Mouse (Mus musculus): ENCODE data around the gene Aifm2.
A peak's percentile ranks its signal among the peaks of the same experiment; 100 is the strongest.

Gene Aifm2

GRCm38 (mm10) chr10:61717406-61718296, 2.6 kb downstream of the Aifm2 start:
- no peak for DNase-seq

DNA sequence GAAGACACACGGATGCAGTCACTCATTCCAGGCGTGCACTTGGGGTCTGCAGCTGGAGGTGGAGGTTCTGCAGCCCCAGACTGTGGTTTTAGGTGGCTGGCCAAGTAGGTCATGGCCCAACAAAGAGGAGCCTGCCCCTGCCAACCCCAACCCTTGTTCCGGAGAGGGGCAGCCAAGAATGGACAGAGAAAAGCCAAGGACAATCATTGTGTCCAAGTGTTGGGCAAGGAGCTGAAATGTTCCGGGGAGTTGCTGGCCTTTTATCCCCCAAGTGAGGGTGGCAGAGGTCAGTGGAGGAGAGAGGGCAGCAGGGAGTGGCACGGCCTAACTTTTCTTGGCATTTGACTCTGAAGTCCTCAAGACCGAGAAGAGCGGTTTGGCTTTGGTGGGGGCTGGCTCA, 5.3 kb downstream of the Aifm2 start:
- DNase-seq = no peak

- no peak for DNase-seq
Observed at GRCm38 (mm10) chr10:61722215-61722614, 7.2 kb downstream of the Aifm2 start.

GRCm38 (mm10) chr10:61723271-61723670, 8.2 kb downstream of the Aifm2 start:
- no peak for DNase-seq

- DNase-seq = no peak
Observed at GRCm38 (mm10) chr10:61729181-61729580, 14.1 kb downstream of the Aifm2 start.

DNA sequence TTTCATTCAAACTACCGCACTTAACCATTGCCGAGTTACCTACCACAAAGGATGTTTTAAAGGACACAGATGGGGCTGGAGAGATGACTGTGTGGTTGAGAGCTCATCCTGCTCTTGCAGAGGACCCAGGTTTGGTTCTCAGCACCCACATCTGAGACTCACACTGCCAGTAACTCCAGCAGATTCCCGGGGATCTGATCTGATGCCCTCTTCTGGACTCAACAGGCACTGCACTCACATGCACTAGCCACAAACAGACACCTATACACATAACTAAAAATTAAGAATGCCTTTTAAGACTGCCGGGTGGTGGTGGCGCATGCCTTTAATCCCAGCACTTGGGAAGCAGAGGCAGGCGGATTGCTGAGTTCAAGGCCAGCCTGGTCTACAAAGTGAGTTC, 15.1 kb downstream of the Aifm2 start:
- DNase-seq = no peak

DNA sequence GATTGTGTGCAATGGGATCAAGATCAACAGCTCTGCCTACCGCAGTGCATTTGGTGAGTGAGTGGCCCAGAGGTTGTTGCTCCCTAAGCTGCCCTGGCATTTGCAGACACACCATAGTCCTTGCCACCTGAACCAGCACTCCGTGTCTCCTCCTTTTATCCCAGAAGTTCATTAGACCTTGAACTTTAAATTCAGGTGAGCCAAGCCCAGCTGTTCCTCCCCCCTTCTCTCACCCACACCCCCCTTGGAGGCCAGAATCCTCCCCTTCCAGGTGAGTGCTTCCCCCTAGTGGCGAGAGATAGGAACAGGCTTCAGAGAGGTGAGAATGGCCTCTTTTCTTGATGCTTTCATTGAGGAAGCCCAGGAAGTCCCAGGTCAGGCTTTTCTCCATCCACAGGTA, 19.3 kb downstream of the Aifm2 start:
- DNase-seq = peak in 1 of 2 experiments; percentile 30

- DNase-seq = no peak
Observed at GRCm38 (mm10) chr10:61736671-61737078, 21.6 kb downstream of the Aifm2 start.

DNA sequence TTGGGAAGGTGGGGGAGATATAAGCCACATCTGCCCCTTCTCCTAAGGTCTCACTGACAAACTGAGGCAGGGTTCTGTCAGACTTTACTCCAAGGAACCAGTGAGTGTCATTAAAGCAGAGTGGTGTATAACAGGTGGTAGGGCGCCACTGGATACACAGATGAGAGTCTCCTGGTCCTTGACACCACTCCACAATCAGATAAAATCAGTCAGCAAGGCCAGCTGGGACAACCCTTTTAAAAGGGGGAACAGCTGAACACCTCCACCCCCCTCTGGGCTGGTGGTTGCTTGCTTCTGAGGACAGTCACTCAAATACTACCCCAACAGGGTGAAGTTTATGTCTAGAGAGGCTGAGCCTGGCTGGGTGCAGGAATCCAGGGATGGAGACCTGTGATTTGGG, 22.5 kb downstream of the Aifm2 start:
- DNase-seq = no peak

- no peak for DNase-seq
Observed at GRCm38 (mm10) chr10:61738126-61738525, 23.1 kb downstream of the Aifm2 start.

DNA sequence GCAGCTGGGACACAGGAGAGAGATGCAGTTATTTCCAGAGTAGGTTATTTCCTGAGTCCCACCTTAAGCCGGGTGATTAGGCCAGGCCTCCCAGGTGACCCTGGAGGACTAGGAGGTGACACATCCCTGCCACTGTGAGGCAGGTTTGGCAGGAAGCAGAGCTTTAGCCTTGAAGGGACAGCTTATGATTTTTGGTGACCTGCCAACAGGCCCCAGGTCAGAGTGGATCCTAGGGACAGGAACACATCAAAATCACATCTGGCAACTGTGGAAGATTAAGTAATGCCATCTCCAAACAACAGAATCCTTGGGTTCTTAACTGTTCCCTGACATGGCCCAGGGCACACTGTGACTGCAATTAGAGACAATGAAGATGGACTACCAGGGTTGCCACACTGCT, 26.2 kb downstream of the Aifm2 start:
- no peak for DNase-seq

DNA sequence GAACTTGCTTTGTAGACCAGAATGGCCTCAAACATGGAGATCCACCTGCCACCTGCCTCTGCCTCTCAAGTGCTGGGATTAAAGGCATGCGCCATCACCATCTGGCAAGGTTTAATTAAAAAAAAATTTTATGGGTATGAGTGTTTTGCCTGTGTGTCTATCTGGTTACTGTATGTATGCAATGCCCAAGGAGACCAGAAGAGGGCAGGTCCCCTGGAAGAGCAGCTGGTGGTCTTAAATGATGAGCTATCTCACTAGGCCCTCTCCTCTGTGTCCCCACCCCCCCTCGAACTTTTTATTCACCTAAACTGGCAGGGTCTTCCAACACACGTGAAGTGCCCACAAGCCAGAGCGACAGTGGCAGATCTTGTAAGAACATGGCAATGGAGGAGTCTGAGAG, 26.8 kb downstream of the Aifm2 start:
- DNase-seq = no peak

- DNase-seq = no peak
Observed at GRCm38 (mm10) chr10:61742336-61742735, 27.3 kb downstream of the Aifm2 start.

DNA sequence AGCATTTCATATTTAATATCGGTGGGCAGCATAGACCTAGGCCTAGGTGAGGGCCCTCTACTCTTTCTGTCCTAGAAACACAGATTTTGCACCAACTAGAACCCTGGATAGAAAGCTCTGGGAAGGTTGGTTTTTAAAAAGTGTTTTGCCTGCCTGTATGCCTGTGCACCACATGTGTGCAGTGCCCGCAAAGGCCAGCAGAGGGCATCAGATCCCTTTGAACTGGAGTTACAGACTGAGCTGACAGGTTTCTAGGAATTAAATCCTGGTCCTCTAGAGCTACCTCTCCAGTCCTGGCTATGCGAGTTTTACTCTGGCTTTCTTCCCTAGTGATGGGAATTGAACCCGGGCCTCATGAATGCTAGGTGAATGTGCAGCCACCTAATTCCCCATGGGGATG, 30.1 kb downstream of the Aifm2 start:
- DNase-seq = no peak

GRCm38 (mm10) chr10:61747302-61747701, 32.2 kb downstream of the Aifm2 start:
- no peak for DNase-seq

GRCm38 (mm10) chr10:61750014-61750413, 35.0 kb downstream of the Aifm2 start:
- no peak for DNase-seq

- peak in 1 of 2 experiments; percentile 23 for DNase-seq
Observed at GRCm38 (mm10) chr10:61751534-61752219, 36.6 kb downstream of the Aifm2 start.

- DNase-seq = no peak
Observed at GRCm38 (mm10) chr10:61753071-61753470, 38.0 kb downstream of the Aifm2 start.

GRCm38 (mm10) chr10:61757022-61757421, 42.0 kb downstream of the Aifm2 start:
- peak; percentile 89 to 91 for DNase-seq

GRCm38 (mm10) chr10:61758904-61759303, 43.8 kb downstream of the Aifm2 start:
- no peak for DNase-seq

DNA sequence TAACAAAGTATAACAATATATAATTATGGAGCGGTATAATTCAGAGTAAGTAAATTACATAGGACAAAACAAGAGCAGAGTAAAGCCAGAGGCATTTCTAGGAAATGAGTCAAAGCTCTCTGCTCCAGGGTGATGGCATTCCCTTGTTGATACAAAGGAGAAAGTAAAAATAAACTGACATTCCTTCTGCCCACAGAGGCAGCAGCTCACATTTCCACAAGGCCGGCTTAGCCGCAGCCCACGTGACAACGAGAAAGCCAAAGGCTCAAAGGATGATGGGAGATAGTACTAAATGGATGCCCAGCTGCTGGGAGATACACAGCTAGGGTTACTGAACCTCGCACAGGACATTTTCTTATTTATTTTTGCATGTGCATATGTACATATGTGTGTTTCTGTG, 44.8 kb downstream of the Aifm2 start:
- DNase-seq = peak; percentile 31 to 46

DNA sequence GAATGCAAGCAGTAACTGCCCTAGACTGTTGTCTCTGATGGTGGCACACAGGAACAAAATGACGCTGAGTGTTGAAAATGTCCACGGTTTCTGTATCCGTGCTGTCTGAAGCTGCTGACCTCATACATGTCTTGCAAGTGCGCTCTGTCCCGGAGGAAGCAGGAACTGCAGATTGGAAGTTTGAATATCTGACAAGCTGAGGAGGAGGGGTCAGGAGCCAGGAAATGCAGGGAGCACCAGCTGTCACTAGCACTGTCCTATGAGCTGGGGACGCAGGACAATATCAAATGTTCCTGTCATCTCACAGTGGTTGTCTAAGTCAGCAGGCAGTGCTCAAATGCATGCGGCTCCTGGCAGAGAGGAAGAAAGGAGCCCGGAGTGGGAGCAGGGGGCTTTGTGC, 49.6 kb downstream of the Aifm2 start:
- DNase-seq = peak in 1 of 2 experiments; percentile 27

DNA sequence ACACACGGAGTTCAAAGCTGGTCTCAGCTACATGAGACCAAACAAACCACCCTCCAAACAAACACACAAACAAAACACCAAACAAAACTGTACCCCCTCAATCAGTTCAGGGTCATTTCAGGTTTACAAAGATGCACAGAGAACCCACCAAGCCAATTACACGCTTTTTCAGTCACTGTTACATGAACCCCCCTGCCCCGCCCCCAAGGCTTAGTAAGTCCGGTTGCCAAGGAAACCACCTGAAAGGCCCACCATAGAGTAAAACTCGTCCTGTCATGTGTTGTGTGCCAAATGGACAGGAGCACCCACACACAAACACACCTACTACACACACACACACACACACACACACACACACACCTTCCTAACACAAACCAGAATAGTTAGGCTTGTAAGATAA, 50.5 kb downstream of the Aifm2 start:
- no peak for DNase-seq

DNA sequence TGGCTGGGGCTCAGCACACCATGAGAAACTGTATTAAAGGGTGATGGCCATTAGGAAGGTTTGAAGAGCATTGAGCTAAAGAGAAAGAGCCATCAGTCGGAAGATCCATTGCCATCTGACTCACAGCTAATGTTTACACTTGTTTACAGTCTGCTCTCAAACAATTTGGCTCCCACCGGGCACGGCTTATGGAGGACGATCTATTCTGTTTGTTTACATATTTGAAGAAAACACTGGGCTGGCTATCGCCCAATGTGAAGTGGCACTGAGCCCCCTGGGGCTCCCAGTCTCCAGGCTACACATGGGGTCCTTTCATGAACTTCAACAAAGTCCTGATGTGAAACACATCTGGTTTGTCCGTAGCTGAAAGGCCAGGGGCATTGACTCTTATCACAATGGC, 51.7 kb downstream of the Aifm2 start:
- peak in 1 of 2 experiments; percentile 18 for DNase-seq
